In the genomic region with DNA sequence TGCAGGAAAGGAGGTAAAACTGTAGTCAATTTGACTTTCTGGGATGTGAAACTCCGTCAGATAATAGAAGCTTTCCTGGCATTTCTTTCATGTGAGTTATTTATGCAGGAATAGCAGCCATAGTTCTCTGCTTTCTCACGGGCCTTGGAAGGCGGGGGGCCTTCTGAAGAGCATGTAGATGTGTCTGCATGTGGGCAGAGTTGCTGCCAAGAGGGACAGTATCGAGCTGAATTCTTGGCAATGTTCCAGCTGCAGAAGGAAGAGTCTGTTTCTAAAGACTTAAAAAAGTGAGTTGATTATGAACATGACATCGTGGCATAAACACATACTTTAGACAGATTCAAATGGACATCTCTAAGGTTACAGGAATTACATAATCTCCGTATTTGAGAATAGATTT, we compare ENCODE assay signal across 14 mouse cellular contexts.
DNase-seq lines count a peak whose midpoint lies in the region; ATAC-seq and TF ChIP-seq lines count a peak whose summit lies in the region.
"Had no signal": no experiment of that assay in that cellular context is flagged by ENCODE, and none has a peak within 500 bp of the region (broad histone marks: within the 10 kb centered on the region; RNA-seq: fewer than 3 reads in every experiment).

No protein-coding gene starts in this region.

- no peak overlapping the region for H3K4me3 ChIP-seq in lung, embryonic 14.5 days (ENCODE audit: low read depth, low read length)
- H3K4me3 ChIP-seq: heart, adult 2 months; limb, embryonic 15.5 days; stomach, embryonic 15.5 days had no signal

- no peaks in the 10 kb centered on the region for H3K9me3 ChIP-seq in lung, embryonic 14.5 days (ENCODE audit: low read depth, low read length)
- H3K9me3 ChIP-seq: limb, embryonic 15.5 days; stomach, embryonic 15.5 days had no signal

- peak; percentile 59; the same call in 1 of the 2 replicates for ATAC-seq in frontal cortex, adult (ENCODE audit: low TSS enrichment)
- ATAC-seq in lung, embryonic 14.5 days (ENCODE audit: insufficient read depth): peak; percentile 80; the same call in 1 of the 2 replicates

- no peaks in the 10 kb centered on the region for H3K4me1 ChIP-seq in lung, embryonic 14.5 days (ENCODE audit: insufficient read depth)
- H3K4me1 ChIP-seq: limb, embryonic 15.5 days; stomach, embryonic 15.5 days had no signal

- no peaks in the 10 kb centered on the region for H3K27me3 ChIP-seq in lung, embryonic 14.5 days (ENCODE audit: insufficient read depth, low read length)
- H3K27me3 ChIP-seq: limb, embryonic 15.5 days; stomach, embryonic 15.5 days had no signal

- intact Hi-C loops in left cerebral cortex, postnatal 25 days (cut with DNase I): no loop called here

- no peak overlapping the region for H3K4me2 ChIP-seq in lung, embryonic 14.5 days
- H3K4me2 ChIP-seq: limb, embryonic 15.5 days; stomach, embryonic 15.5 days had no signal

- no peak overlapping the region for H3K27ac ChIP-seq in lung, embryonic 14.5 days (ENCODE audit: low read depth)
- H3K27ac ChIP-seq: heart, adult 2 months; limb, embryonic 15.5 days; stomach, embryonic 15.5 days had no signal

- no peak for DNase-seq in frontal cortex, postnatal 25 days (ENCODE audit: low spot score in 2 of 2)
- peak; percentile 80 for DNase-seq in lung, embryonic 14.5 days
- DNase-seq in lung, adult 18-20 months: no peak
- DNase-seq in brain, adult 2 months (ENCODE audit: low read depth, low spot score): peak; percentile 36
- DNase-seq in left cerebral cortex, postnatal 25 days (ENCODE audit: low spot score in 2 of 2): peak; percentile 14 to 46
- DNase-seq in gastrocnemius, postnatal 10 days: no peak
- DNase-seq in kidney, adult 8-10 months: no peak
- DNase-seq: adrenal gland, adult 2 months; embryo, embryonic 11 days; heart, adult 2 months; heart, postnatal 4 days had no signal

- no peak overlapping the region for H3K9ac ChIP-seq in lung, embryonic 14.5 days
- H3K9ac ChIP-seq: limb, embryonic 15.5 days; stomach, embryonic 15.5 days had no signal

- no peaks in the 10 kb centered on the region for H3K36me3 ChIP-seq in lung, embryonic 14.5 days (ENCODE audit: insufficient read depth)
- H3K36me3 ChIP-seq: limb, embryonic 15.5 days; stomach, embryonic 15.5 days had no signal

- TF ChIP-seq CTCF in lung, embryonic 14.5 days (IDR thresholded peaks at IDR 0.05; ENCODE audit: low read depth): no peak

- WGBS in lung, embryonic 14.5 days: 24% methylated on average over 6 of the region's 6 CpGs

Comparison
In these comparisons a context has a peak if more than half of its experiments do, and no peak if none do; other contexts are left out.
1. DNase-seq: peak in lung, embryonic 14.5 days (single experiment), brain, adult 2 months (single experiment) and left cerebral cortex, postnatal 25 days (2 of 2); none in frontal cortex, postnatal 25 days (0 of 2), lung, adult 18-20 months (0 of 2), gastrocnemius, postnatal 10 days (single experiment) and kidney, adult 8-10 months (0 of 2).